Mouse (Mus musculus): ENCODE data around the gene Bcr. TPM values are rescaled to one million over a fixed set of nuclear protein-coding genes. Genes with fewer than 3 reads are reported as not detected.
A peak's percentile ranks its signal among the peaks of the same experiment; 100 is the strongest.

The Bcr gene
- polyA plus RNA-seq, 1 experiment from 2014 or later, result 11.5 TPM

DNA sequence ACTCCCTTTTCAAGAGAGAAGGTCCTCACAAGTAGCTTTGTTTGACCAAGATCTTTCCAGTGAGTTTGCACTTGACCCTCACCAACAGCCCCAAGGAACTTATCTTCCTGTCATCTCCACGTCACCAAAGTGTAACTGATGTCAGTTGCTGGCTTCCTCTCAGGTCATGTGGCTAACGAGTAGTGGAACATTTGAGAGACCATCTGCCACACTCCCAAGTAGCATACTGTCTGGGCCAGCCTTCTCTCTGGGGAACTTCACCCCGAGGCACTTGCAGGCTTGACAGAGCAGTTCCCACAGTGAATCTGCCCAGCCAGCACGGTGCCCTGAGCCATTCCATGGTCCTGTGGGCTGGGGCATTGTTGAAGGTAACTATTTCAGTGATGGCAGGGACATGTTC lies 65.2 kb downstream of the Bcr start:
- Histone ChIP-seq H3K9me3 (ENCODE audit: control insufficient read depth, low read length) (no peaks in the 10 kb centered on the region), H3K36me3 (ENCODE audit: control insufficient read depth, insufficient read depth, low read length) (peaks cover 16% of the 10 kb centered on the region; the same call in 1 of the 2 replicates), H3K9ac (ENCODE audit: low read depth, low read length) (no peak overlapping the region), H3K27ac (ENCODE audit: low read depth, low read length) (no peak overlapping the region), H3K27me3 (replicated peaks; ENCODE audit: control insufficient read depth, insufficient read depth, low read length) (no peaks in the 10 kb centered on the region), H3K4me2 (ENCODE audit: low read length) (no peak overlapping the region), H3K4me3 (ENCODE audit: low read length) (no peak overlapping the region), H3K4me1 (ENCODE audit: control insufficient read depth, insufficient read depth, low read depth, low read length) (peaks cover 9% of the 10 kb centered on the region)
- WGBS, result 30% methylated on average over 4 of the region's 4 CpGs
- no peak for ATAC-seq

DNA sequence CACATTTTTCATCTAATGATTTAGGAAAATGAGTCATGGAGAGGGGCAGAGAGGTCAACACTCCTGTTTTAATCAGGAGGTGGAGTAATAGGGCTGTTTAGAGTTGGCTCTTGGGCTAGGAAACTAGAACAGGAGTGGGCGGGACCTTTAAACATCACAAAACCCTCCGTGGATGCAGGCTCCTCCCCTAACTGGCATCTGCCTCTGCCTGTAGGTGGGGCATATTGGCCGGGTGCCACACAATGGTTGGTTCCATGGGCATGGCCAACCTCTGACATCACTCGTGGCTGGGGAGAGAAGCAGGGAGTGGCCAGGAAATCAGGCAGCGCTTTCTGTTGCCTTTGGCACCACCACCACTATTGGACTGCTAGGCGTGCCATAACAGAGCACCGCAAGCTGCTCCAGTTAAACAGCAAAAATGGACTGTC lies 68.9 kb downstream of the Bcr start:
- no peak overlapping the region for H3K4me3 ChIP-seq (ENCODE audit: low read length)
- H3K27ac ChIP-seq (ENCODE audit: low read depth, low read length), result no peak overlapping the region
- no peaks in the 10 kb centered on the region for H3K4me1 ChIP-seq (ENCODE audit: control insufficient read depth, insufficient read depth, low read depth, low read length)
- WGBS, result 75% methylated on average over 7 of the region's 7 CpGs
- no peaks in the 10 kb centered on the region for H3K9me3 ChIP-seq (ENCODE audit: control insufficient read depth, low read length)
- no peak overlapping the region for H3K4me2 ChIP-seq (ENCODE audit: low read length)
- no peak overlapping the region for H3K9ac ChIP-seq (ENCODE audit: low read depth, low read length)
- no peaks in the 10 kb centered on the region for H3K27me3 ChIP-seq (replicated peaks; ENCODE audit: control insufficient read depth, insufficient read depth, low read length)
- H3K36me3 ChIP-seq (ENCODE audit: control insufficient read depth, insufficient read depth, low read length), result peaks cover 20% of the 10 kb centered on the region; the same call in 1 of the 2 replicates
- no peak for ATAC-seq

DNA sequence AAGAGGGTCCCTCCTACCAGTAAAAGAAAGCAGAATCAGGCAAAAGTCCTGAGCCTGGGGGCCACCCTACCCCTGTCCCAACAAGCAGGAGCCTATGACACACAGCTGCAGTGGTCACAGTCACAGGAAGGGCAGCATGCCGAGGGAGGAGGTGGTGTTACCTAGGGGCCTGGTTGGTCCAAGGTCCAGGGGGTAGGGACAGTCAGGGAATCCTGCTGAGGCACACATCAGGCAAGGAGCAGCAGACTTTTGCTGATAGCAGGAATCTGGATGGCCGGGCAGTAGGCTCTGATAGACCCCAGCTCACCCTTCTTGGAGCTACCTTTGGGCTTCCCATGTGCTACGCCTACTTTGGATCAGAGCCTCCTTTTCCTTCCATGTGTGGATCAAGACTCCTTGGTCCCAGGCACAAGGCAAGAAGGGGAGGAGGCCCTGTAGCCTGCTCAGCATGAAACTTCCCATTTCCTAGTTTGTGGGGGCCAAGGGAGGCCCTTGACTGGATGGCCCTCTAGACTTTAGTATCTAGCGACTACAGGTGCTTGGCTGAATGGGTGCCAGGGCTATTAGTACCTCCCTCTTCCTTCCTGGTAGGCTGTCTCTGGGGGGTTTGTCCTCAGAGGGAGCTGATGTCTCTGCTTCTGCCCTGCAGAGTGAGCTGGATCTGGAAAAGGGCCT lies 70.1 kb downstream of the Bcr start:
- Histone ChIP-seq H3K4me1 (ENCODE audit: control insufficient read depth, insufficient read depth, low read depth, low read length) (peaks cover 5% of the 10 kb centered on the region), H3K4me2 (ENCODE audit: low read length) (no peak overlapping the region), H3K27ac (ENCODE audit: low read depth, low read length) (no peak overlapping the region), H3K9ac (ENCODE audit: low read depth, low read length) (no peak overlapping the region), H3K9me3 (ENCODE audit: control insufficient read depth, low read length) (no peaks in the 10 kb centered on the region), H3K36me3 (ENCODE audit: control insufficient read depth, insufficient read depth, low read length) (peaks cover 16% of the 10 kb centered on the region; the same call in 1 of the 2 replicates), H3K4me3 (ENCODE audit: low read length) (no peak overlapping the region), H3K27me3 (replicated peaks; ENCODE audit: control insufficient read depth, insufficient read depth, low read length) (no peaks in the 10 kb centered on the region)
- 90% methylated on average over 4 of the region's 4 CpGs for WGBS
- ATAC-seq, result no peak

DNA sequence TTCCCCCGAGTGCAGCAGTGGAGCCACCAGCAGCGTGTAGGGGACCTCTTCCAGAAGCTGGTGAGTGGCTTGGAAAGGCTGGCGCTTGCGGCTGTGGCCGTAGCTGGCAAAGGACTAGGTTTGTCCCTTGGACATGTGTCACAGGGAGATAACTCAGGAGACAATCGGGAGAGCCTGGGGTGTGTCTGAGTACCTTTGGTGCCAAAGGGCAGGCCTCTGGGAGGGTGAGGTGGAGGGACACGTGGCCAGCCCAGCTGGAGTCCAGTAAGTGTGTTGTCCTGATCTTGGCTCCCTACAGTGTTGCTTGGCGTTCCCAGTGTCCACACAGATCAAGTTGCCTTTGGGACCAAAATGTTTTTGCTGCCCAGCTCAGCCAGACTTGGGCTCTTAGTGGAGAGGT lies 71.2 kb downstream of the Bcr start:
- ATAC-seq, result no peak
- H3K36me3 ChIP-seq (ENCODE audit: control insufficient read depth, insufficient read depth, low read length), result peaks cover 11% of the 10 kb centered on the region; the same call in 1 of the 2 replicates
- peaks cover 5% of the 10 kb centered on the region for H3K4me1 ChIP-seq (ENCODE audit: control insufficient read depth, insufficient read depth, low read depth, low read length)
- no peak overlapping the region for H3K9ac ChIP-seq (ENCODE audit: low read depth, low read length)
- no peaks in the 10 kb centered on the region for H3K9me3 ChIP-seq (ENCODE audit: control insufficient read depth, low read length)
- WGBS, result 70% methylated on average over 8 of the region's 8 CpGs
- H3K27me3 ChIP-seq (replicated peaks; ENCODE audit: control insufficient read depth, insufficient read depth, low read length), result no peaks in the 10 kb centered on the region
- no peak overlapping the region for H3K27ac ChIP-seq (ENCODE audit: low read depth, low read length)
- H3K4me3 ChIP-seq (ENCODE audit: low read length), result no peak overlapping the region
- no peak overlapping the region for H3K4me2 ChIP-seq (ENCODE audit: low read length)

DNA sequence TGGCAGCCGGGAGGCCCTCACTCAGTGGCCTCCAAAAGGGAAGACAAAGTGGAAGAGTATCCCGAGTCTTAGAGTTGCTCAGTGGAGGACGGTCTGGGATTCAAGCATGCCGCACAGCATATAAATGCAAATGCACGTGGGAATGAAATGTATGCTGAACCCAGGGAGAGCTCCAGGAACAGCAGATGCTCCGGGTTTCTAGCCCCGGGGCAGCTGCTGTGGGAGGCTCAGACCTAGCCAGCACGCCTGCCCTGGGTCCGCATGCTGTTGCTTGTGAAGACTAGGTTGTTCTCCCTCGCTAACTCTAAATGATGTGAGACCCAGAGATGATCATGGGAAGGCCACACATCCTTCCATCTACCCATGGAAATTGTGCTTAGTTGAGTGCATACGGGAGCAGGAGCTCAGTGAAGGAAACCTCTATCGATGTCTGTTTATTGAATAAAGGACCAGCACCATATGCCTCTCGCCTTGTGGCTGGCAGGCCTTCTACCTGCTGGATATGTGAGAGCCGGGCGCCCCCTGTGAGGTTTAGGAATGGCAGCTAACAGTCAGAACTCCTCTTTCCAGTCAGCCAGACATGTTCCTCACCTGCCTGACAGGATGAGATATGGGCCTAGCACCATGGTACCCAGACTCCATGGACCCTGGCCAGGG lies 74.6 kb downstream of the Bcr start:
- Histone ChIP-seq H3K4me1 (ENCODE audit: control insufficient read depth, insufficient read depth, low read depth, low read length) (peaks cover 5% of the 10 kb centered on the region), H3K9ac (ENCODE audit: low read depth, low read length) (no peak overlapping the region), H3K4me3 (ENCODE audit: low read length) (no peak overlapping the region), H3K9me3 (ENCODE audit: control insufficient read depth, low read length) (no peaks in the 10 kb centered on the region), H3K36me3 (ENCODE audit: control insufficient read depth, insufficient read depth, low read length) (peaks cover 14% of the 10 kb centered on the region), H3K27ac (ENCODE audit: low read depth, low read length) (0 out of 2 replicates have a peak overlapping the region, but pooled peaks have one; percentile 9), H3K27me3 (replicated peaks; ENCODE audit: control insufficient read depth, insufficient read depth, low read length) (no peaks in the 10 kb centered on the region), H3K4me2 (ENCODE audit: low read length) (no peak overlapping the region)
- ATAC-seq, result no peak
- 57% methylated on average over 15 of the region's 15 CpGs for WGBS

DNA sequence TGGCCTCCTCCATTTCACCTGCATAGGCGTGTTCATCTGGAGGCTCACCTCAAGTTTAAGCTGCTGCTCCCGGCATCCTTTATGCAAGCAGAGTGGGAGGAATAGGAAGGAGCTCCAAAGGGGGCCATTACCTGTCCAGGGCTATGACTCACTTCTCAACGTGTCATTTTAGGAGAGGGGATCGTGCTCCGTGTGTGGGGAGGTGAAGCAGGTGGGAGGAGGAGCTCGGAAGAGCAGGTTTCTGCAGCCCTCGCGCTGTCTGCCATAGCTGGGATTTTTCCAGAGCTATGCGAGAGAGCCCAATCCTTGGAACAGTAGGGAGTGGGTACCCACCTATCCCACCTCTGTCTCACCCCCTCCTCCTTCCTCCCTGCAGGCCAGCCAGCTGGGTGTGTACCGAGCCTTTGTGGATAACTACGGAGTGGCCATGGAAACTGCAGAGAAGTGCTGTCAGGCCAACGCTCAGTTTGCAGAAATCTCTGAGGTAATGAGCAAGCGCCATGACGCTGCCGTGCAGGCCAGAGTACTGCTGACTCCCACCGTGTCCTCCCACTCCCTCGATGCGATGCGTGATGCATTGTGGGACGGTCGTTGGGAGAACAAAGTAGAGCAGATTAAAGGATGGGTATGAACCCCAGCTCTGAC lies 75.2 kb downstream of the Bcr start:
- Histone ChIP-seq H3K4me2 (ENCODE audit: low read length) (no peak overlapping the region), H3K27me3 (replicated peaks; ENCODE audit: control insufficient read depth, insufficient read depth, low read length) (no peaks in the 10 kb centered on the region), H3K36me3 (ENCODE audit: control insufficient read depth, insufficient read depth, low read length) (peaks cover 21% of the 10 kb centered on the region), H3K9me3 (ENCODE audit: control insufficient read depth, low read length) (no peaks in the 10 kb centered on the region), H3K4me3 (ENCODE audit: low read length) (no peak overlapping the region), H3K27ac (ENCODE audit: low read depth, low read length) (no peak overlapping the region), H3K4me1 (ENCODE audit: control insufficient read depth, insufficient read depth, low read depth, low read length) (peaks cover 5% of the 10 kb centered on the region), H3K9ac (ENCODE audit: low read depth, low read length) (no peak overlapping the region)
- no peak for ATAC-seq
- WGBS, result 79% methylated on average over 21 of the region's 21 CpGs

DNA sequence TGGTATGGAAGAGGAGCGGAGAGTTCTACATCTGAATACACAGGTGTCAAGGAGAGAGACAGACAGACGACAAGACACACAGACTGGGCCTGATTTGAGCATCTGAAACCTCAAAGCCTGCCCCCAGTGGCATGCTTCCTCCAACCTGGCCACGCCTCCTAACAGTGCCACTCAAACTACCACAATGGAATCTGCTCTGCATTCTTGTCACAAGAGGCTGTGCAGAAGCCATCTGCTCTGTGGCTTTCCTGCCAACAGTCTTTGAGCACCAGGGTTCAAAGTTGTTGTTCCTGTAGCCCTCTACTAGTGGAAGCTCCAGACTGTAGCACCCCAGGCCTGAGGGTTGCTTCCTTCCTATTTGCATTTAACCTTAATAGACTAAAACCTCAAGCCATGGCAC lies 76.8 kb downstream of the Bcr start:
- H3K9ac ChIP-seq (ENCODE audit: low read depth, low read length), result no peak overlapping the region
- H3K27ac ChIP-seq (ENCODE audit: low read depth, low read length), result no peak overlapping the region
- peaks cover 24% of the 10 kb centered on the region for H3K36me3 ChIP-seq (ENCODE audit: control insufficient read depth, insufficient read depth, low read length)
- 68% methylated on average over 3 of the region's 3 CpGs for WGBS
- H3K27me3 ChIP-seq (replicated peaks; ENCODE audit: control insufficient read depth, insufficient read depth, low read length), result no peaks in the 10 kb centered on the region
- no peaks in the 10 kb centered on the region for H3K9me3 ChIP-seq (ENCODE audit: control insufficient read depth, low read length)
- ATAC-seq, result peak; percentile 55; the same call in 1 of the 2 replicates
- H3K4me2 ChIP-seq (ENCODE audit: low read length), result no peak overlapping the region
- H3K4me1 ChIP-seq (ENCODE audit: control insufficient read depth, insufficient read depth, low read depth, low read length), result peaks cover 5% of the 10 kb centered on the region
- no peak overlapping the region for H3K4me3 ChIP-seq (ENCODE audit: low read length)

DNA sequence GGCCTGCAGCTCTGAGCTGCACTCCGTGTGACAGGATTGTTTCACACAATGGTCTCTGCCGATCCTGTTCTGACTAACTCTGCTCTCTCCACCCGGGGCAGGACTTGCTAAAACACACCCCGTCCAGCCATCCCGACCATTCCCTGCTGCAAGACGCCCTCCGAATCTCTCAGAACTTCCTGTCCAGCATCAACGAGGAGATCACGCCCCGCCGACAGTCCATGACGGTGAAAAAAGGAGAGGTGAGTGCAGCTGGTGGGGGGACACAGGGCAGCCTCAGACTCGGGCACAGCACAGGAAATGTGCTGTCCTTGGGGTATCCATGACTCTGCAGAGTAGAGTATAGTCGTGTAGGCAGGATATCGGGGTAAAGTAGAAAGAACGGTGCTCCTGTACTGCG lies 84.8 kb downstream of the Bcr start:
- no peak overlapping the region for H3K9ac ChIP-seq (ENCODE audit: low read depth, low read length)
- no peak overlapping the region for H3K4me2 ChIP-seq (ENCODE audit: low read length)
- peaks cover 21% of the 10 kb centered on the region for H3K36me3 ChIP-seq (ENCODE audit: control insufficient read depth, insufficient read depth, low read length)
- H3K27ac ChIP-seq (ENCODE audit: low read depth, low read length), result no peak overlapping the region
- no peaks in the 10 kb centered on the region for H3K9me3 ChIP-seq (ENCODE audit: control insufficient read depth, low read length)
- no peak for ATAC-seq
- no peaks in the 10 kb centered on the region for H3K27me3 ChIP-seq (replicated peaks; ENCODE audit: control insufficient read depth, insufficient read depth, low read length)
- H3K4me3 ChIP-seq (ENCODE audit: low read length), result no peak overlapping the region
- WGBS, result 87% methylated on average over 17 of the region's 17 CpGs
- H3K4me1 ChIP-seq (ENCODE audit: control insufficient read depth, insufficient read depth, low read depth, low read length), result no peaks in the 10 kb centered on the region

DNA sequence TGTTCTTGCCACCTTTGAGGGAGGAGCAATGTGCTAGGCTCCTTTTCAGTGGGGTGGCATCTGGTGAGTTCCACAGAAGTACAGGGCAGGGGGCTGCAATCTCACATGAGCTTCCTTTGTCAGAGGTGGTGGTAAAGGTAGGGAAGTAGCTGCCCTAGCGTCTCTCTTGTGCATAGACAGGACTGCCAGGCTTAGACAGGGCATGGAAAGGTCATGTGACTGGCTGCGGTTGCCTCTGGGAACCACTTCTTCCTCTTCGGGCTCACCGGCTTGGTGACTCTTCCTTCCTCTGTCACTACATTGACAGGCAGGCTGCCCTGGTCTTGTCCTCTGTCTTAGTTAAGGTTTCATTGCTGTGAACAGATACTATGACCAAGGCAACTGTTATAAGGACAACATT lies 85.6 kb downstream of the Bcr start:
- no peak overlapping the region for H3K4me3 ChIP-seq (ENCODE audit: low read length)
- no peak for ATAC-seq
- 92% methylated on average over 4 of the region's 4 CpGs for WGBS
- H3K4me2 ChIP-seq (ENCODE audit: low read length), result no peak overlapping the region
- no peak overlapping the region for H3K27ac ChIP-seq (ENCODE audit: low read depth, low read length)
- no peaks in the 10 kb centered on the region for H3K27me3 ChIP-seq (replicated peaks; ENCODE audit: control insufficient read depth, insufficient read depth, low read length)
- H3K36me3 ChIP-seq (ENCODE audit: control insufficient read depth, insufficient read depth, low read length), result peaks cover 14% of the 10 kb centered on the region
- H3K4me1 ChIP-seq (ENCODE audit: control insufficient read depth, insufficient read depth, low read depth, low read length), result no peaks in the 10 kb centered on the region
- H3K9me3 ChIP-seq (ENCODE audit: control insufficient read depth, low read length), result no peaks in the 10 kb centered on the region
- no peak overlapping the region for H3K9ac ChIP-seq (ENCODE audit: low read depth, low read length)
